In the genomic region with DNA sequence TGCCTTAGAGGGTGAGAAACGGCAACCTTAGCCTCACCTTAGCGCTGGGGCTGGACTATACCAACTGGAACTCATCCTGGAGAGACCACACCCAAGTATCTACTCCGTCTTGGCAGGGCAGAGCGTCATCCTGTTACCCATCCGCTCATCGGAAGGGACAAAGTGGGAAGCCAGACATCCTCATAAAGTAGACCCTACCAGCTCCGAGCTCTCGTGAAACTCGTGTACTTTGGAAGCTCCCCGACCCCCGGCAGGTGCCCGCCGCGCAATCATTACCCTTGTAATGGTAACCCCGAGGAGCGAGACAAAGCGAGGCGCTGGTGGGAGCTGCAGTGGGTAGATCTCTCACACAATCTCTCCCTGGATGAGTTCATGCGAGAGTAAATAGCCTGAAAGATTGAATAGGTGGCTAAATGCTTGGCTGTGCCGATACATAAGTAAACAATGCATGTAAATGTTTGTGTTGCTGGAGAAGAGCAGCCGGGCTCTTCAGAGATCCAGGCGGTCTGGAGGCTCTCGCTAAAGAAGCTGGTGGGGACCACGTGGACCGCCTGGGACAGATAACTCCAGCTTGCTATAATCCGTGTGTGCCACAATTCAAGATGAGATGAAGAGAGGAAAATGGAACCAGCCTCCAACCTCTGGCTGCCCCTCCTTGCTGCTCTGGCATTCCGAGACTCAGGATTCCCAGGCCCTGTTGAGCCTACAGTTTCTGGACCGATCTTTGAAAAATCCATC, we compare ENCODE assay signal across 8 mouse cellular contexts. TPM values are rescaled to one million over a fixed set of nuclear protein-coding genes. Genes with fewer than 3 reads are reported as not detected.
A peak's percentile ranks its signal among the peaks of the same experiment; 100 is the strongest.
DNase-seq lines count a peak whose midpoint lies in the region; ATAC-seq lines count a peak whose summit lies in the region.
"Had no signal": no experiment of that assay in that cellular context is flagged by ENCODE, and none has a peak within 500 bp of the region (broad histone marks: within the 10 kb centered on the region; RNA-seq: fewer than 3 reads in every experiment).

No protein-coding gene starts in this region.

- H3K27ac ChIP-seq in embryonic facial prominence, embryonic 14.5 days (replicated peaks; ENCODE audit: low read depth, low read length) = no peak overlapping the region

- peak overlapping the region; percentile 51 for H3K4me3 ChIP-seq in embryonic facial prominence, embryonic 14.5 days (ENCODE audit: low read depth, low read length)

- H3K27me3 ChIP-seq in embryonic facial prominence, embryonic 14.5 days (replicated peaks; ENCODE audit: control insufficient read depth, insufficient read depth, low read length) = peaks cover 67% of the 10 kb centered on the region

- intact Hi-C loops in left cerebral cortex, postnatal 36 days (cut with DNase I) = loop anchor here (5.0 kb wide), 1 partner anchor 44 kb away; no protein-coding TSS in a partner anchor

- peaks cover 6% of the 10 kb centered on the region for H3K4me1 ChIP-seq in embryonic facial prominence, embryonic 14.5 days (ENCODE audit: control insufficient read depth, insufficient read depth, low read length)

- no peak for ATAC-seq in embryonic facial prominence, embryonic 14.5 days (ENCODE audit: low read depth)

- no peak overlapping the region for H3K9ac ChIP-seq in embryonic facial prominence, embryonic 14.5 days (ENCODE audit: low read depth, low read length)

- 4% methylated on average over 27 of the region's 28 CpGs for WGBS in embryonic facial prominence, embryonic 14.5 days

- H3K36me3 ChIP-seq in embryonic facial prominence, embryonic 14.5 days (ENCODE audit: control insufficient read depth, insufficient read depth, low read length) = no peaks in the 10 kb centered on the region

- peak; percentile 4 to 13 for DNase-seq in left cerebral cortex, adult 18-20 months (ENCODE audit: low spot score in 2 of 2)
- no peak for DNase-seq in left cerebral cortex, adult 11 months (ENCODE audit: low spot score)
- DNase-seq in embryonic facial prominence, embryonic 14.5 days (ENCODE audit: low spot score) = peak; percentile 14
- peak; percentile 10 to 16 for DNase-seq in left cerebral cortex, postnatal 36 days (ENCODE audit: low spot score in 2 of 2)
- DNase-seq in right cerebral cortex, postnatal 4 days = peak; percentile 14
- DNase-seq in kidney, postnatal 36 days = no peak
- DNase-seq in natural killer cell, adult 2 months (ENCODE audit: low spot score in 2 of 2) = no peak

- peak overlapping the region; percentile 93 for H3K4me2 ChIP-seq in embryonic facial prominence, embryonic 14.5 days (ENCODE audit: low read depth, low read length)

- no peaks in the 10 kb centered on the region for H3K9me3 ChIP-seq in embryonic facial prominence, embryonic 14.5 days (ENCODE audit: control insufficient read depth, low read length)

RNA-seq across cellular contexts. Expression of gene Sv2c, which starts 1.2 kb away (rescaled TPM):
- 10 to 100 TPM; 31.9 to 34.5 TPM for total RNA-seq in left cerebral cortex, adult 18-20 months (2021)
- 3.6 and 5.6 TPM in 2 replicates for polyA plus RNA-seq in embryonic facial prominence, embryonic 14.5 days (2014; fragmentation: Nextera tagmentation; extraction: Ambion mirVana)
- 10 to 100 TPM; 21.3 to 34.5 TPM for total RNA-seq in left cerebral cortex, postnatal 36 days (2021)

RNA-seq across cellular contexts. Expression of gene Gm17190, which starts 51.7 kb away (rescaled TPM):
- total RNA-seq in left cerebral cortex, adult 18-20 months (2021) = not detected
- not detected in 2 replicates for polyA plus RNA-seq in embryonic facial prominence, embryonic 14.5 days (2014; fragmentation: Nextera tagmentation; extraction: Ambion mirVana)
- total RNA-seq in left cerebral cortex, postnatal 36 days (2021) = not detected
- total RNA-seq: left cerebral cortex, postnatal 25 days had no signal

RNA-seq across cellular contexts. Expression of gene Gm20075, which starts 52.4 kb away (rescaled TPM):
- total RNA-seq in left cerebral cortex, adult 18-20 months (2021) = 10 to 100 TPM; 30.1 to 30.2 TPM
- polyA plus RNA-seq in embryonic facial prominence, embryonic 14.5 days (2014; fragmentation: Nextera tagmentation; extraction: Ambion mirVana) = 17.9 and 26.0 TPM in 2 replicates
- total RNA-seq in left cerebral cortex, postnatal 36 days (2021) = 10 to 100 TPM; 27.9 to 28.5 TPM

Comparison
In these comparisons a context has a peak if more than half of its experiments do, and no peak if none do; other contexts are left out.
1. DNase-seq: peak in left cerebral cortex, adult 18-20 months (2 of 2), embryonic facial prominence, embryonic 14.5 days (single experiment), left cerebral cortex, postnatal 36 days (2 of 2) and right cerebral cortex, postnatal 4 days (single experiment); none in left cerebral cortex, adult 11 months (single experiment), kidney, postnatal 36 days (0 of 2) and natural killer cell, adult 2 months (0 of 2).